Mouse (Mus musculus): Measurements from ENCODE around the gene Krtap1-4. TPM values are rescaled to one million over a fixed set of nuclear protein-coding genes. Genes with fewer than 3 reads are reported as not detected.
"Not testable (repeated sequence)": the region's sequence is repeated elsewhere in the genome, so short reads cannot be mapped to it uniquely, and the experiment has no call there.

Gene Krtap1-4
- not detected in 2 replicates for total RNA-seq (2012; rRNA removed)

- in situ Hi-C loops (cut with MboI; ENCODE audit: low sequenced_read_pairs in 2 of 2, unreplicated experiment in 2 of 2) = no loop called here
- Histone ChIP-seq H3K4me3 (ENCODE audit: insufficient read depth in 1 of 2, low read depth in 1 of 2, low read length in 2 of 2, poor library complexity in 1 of 2, severe bottlenecking in 1 of 2) (no peak within 1 kb of the TSS), H3K4me1 (ENCODE audit: control insufficient read depth in 2 of 2, insufficient read depth in 2 of 2, low read length in 2 of 2, poor library complexity in 1 of 2) (no peaks in the 10 kb centered on the region), H3K36me3 (ENCODE audit: control insufficient read depth, insufficient read depth, low read length, poor library complexity, severe bottlenecking) (no peaks in the 10 kb centered on the region), H3K9me3 (ENCODE audit: control insufficient read depth, insufficient read depth, low read depth, low read length) (no peaks in the 10 kb centered on the region), H3K9ac (ENCODE audit: insufficient read depth, low read depth, low read length, poor library complexity, severe bottlenecking) (no peak within 1 kb of the TSS), H3K27ac (ENCODE audit: insufficient read depth, low read depth, low read length, poor library complexity, severe bottlenecking) (no peak within 1 kb of the TSS)
- TF ChIP-seq ZC3H11A (IDR thresholded peaks at IDR 0.05; ENCODE audit: borderline replicate concordance, low read depth, low read length) (no peak), MAFK (IDR thresholded peaks at IDR 0.05; ENCODE audit: insufficient read depth, low read depth, low read length) (no peak), HCFC1 (IDR thresholded peaks at IDR 0.05; ENCODE audit: borderline replicate concordance, insufficient read depth, low read length) (no peak), CHD2 (IDR thresholded peaks at IDR 0.05; ENCODE audit: low read depth, low read length) (no peak)
- DNase-seq (ENCODE audit: low read depth, low spot score) = no peak
Measured at GRCm38 (mm10) chr11:99583245-99583704, at the start of gene Krtap1-4. Krtap1-4 (minus strand) TSS chr11:99583654.

- Histone ChIP-seq H3K9ac (ENCODE audit: insufficient read depth, low read depth, low read length, poor library complexity, severe bottlenecking) (no peak overlapping the region), H3K4me1 (ENCODE audit: control insufficient read depth in 2 of 2, insufficient read depth in 2 of 2, low read length in 2 of 2, poor library complexity in 1 of 2) (no peaks in the 10 kb centered on the region), H3K4me3 (ENCODE audit: insufficient read depth in 1 of 2, low read depth in 1 of 2, low read length in 2 of 2, poor library complexity in 1 of 2, severe bottlenecking in 1 of 2) (no peak overlapping the region), H3K36me3 (ENCODE audit: control insufficient read depth, insufficient read depth, low read length, poor library complexity, severe bottlenecking) (no peaks in the 10 kb centered on the region), H3K27ac (ENCODE audit: insufficient read depth, low read depth, low read length, poor library complexity, severe bottlenecking) (no peak overlapping the region), H3K9me3 (ENCODE audit: control insufficient read depth, insufficient read depth, low read depth, low read length) (no peaks in the 10 kb centered on the region)
- no peak for TF ChIP-seq ZC3H11A (IDR thresholded peaks at IDR 0.05; ENCODE audit: borderline replicate concordance, low read depth, low read length)
- DNase-seq (ENCODE audit: low read depth, low spot score) = no peak
- in situ Hi-C loops (cut with MboI; ENCODE audit: low sequenced_read_pairs in 2 of 2, unreplicated experiment in 2 of 2) = no loop called here
Measured at GRCm38 (mm10) chr11:99630890-99631289, 47.4 kb upstream of the Krtap1-4 start.

- H3K4me3 ChIP-seq (ENCODE audit: insufficient read depth in 1 of 2, low read depth in 1 of 2, low read length in 2 of 2, poor library complexity in 1 of 2, severe bottlenecking in 1 of 2) = 0 out of 4 replicates have a peak within 1 kb of the TSS, but pooled peaks of 1 of the 2 experiments have one; percentile 0
- no peaks in the 10 kb centered on the region for H3K4me1 ChIP-seq (ENCODE audit: control insufficient read depth in 2 of 2, insufficient read depth in 2 of 2, low read length in 2 of 2, poor library complexity in 1 of 2)
- DNase-seq (ENCODE audit: low read depth, low spot score) = no peak
- H3K27ac ChIP-seq (ENCODE audit: insufficient read depth, low read depth, low read length, poor library complexity, severe bottlenecking) = no peak within 1 kb of the TSS
- H3K36me3 ChIP-seq (ENCODE audit: control insufficient read depth, insufficient read depth, low read length, poor library complexity, severe bottlenecking) = no peaks in the 10 kb centered on the region
- TF ChIP-seq ZNF384 (IDR thresholded peaks at IDR 0.05; ENCODE audit: low read depth, low read length) (no peak), ZC3H11A (IDR thresholded peaks at IDR 0.05; ENCODE audit: borderline replicate concordance, low read depth, low read length) (no peak), CHD2 (IDR thresholded peaks at IDR 0.05; ENCODE audit: low read depth, low read length) (no peak), HCFC1 (IDR thresholded peaks at IDR 0.05; ENCODE audit: borderline replicate concordance, insufficient read depth, low read length) (no peak), MAFK (IDR thresholded peaks at IDR 0.05; ENCODE audit: insufficient read depth, low read depth, low read length) (no peak)
- H3K9ac ChIP-seq (ENCODE audit: insufficient read depth, low read depth, low read length, poor library complexity, severe bottlenecking) = no peak within 1 kb of the TSS
- in situ Hi-C loops (cut with MboI; ENCODE audit: low sequenced_read_pairs in 2 of 2, unreplicated experiment in 2 of 2) = no loop called here
- H3K9me3 ChIP-seq (ENCODE audit: control insufficient read depth, insufficient read depth, low read depth, low read length) = no peaks in the 10 kb centered on the region
Measured at GRCm38 (mm10) chr11:99628138-99628537, 44.7 kb upstream of the Krtap1-4 start, which contains the start of gene Krtap4-1. Krtap4-1 (minus strand) TSS chr11:99628238.

GRCm38 (mm10) chr11:99620335-99620734, 36.9 kb upstream of the Krtap1-4 start, which contains the start of gene Gm11562:
Gm11562 (minus strand) TSS chr11:99620435.
- Histone ChIP-seq H3K4me1 (ENCODE audit: control insufficient read depth in 2 of 2, insufficient read depth in 2 of 2, low read length in 2 of 2, poor library complexity in 1 of 2) (no peaks in the 10 kb centered on the region), H3K9ac (ENCODE audit: insufficient read depth, low read depth, low read length, poor library complexity, severe bottlenecking) (no peak within 1 kb of the TSS), H3K9me3 (ENCODE audit: control insufficient read depth, insufficient read depth, low read depth, low read length) (no peaks in the 10 kb centered on the region), H3K36me3 (ENCODE audit: control insufficient read depth, insufficient read depth, low read length, poor library complexity, severe bottlenecking) (no peaks in the 10 kb centered on the region), H3K4me3 (ENCODE audit: insufficient read depth in 1 of 2, low read depth in 1 of 2, low read length in 2 of 2, poor library complexity in 1 of 2, severe bottlenecking in 1 of 2) (no peak within 1 kb of the TSS), H3K27ac (ENCODE audit: insufficient read depth, low read depth, low read length, poor library complexity, severe bottlenecking) (no peak within 1 kb of the TSS)
- TF ChIP-seq MAFK (IDR thresholded peaks at IDR 0.05; ENCODE audit: insufficient read depth, low read depth, low read length) = no peak
- no peak for TF ChIP-seq CHD2 (IDR thresholded peaks at IDR 0.05; ENCODE audit: low read depth, low read length)
- no peak for TF ChIP-seq HCFC1 (IDR thresholded peaks at IDR 0.05; ENCODE audit: borderline replicate concordance, insufficient read depth, low read length)
- no peak for TF ChIP-seq ZNF384 (IDR thresholded peaks at IDR 0.05; ENCODE audit: low read depth, low read length)
- no peak for TF ChIP-seq ZC3H11A (IDR thresholded peaks at IDR 0.05; ENCODE audit: borderline replicate concordance, low read depth, low read length)
- no peak for DNase-seq (ENCODE audit: low read depth, low spot score)
- in situ Hi-C loops (cut with MboI; ENCODE audit: low sequenced_read_pairs in 2 of 2, unreplicated experiment in 2 of 2) = no loop called here

- H3K9ac ChIP-seq (ENCODE audit: insufficient read depth, low read depth, low read length, poor library complexity, severe bottlenecking) = no peak within 1 kb of the TSS
- in situ Hi-C loops (cut with MboI; ENCODE audit: low sequenced_read_pairs in 2 of 2, unreplicated experiment in 2 of 2) = no loop called here
- H3K4me3 ChIP-seq (ENCODE audit: insufficient read depth in 1 of 2, low read depth in 1 of 2, low read length in 2 of 2, poor library complexity in 1 of 2, severe bottlenecking in 1 of 2) = no peak within 1 kb of the TSS
- H3K9me3 ChIP-seq (ENCODE audit: control insufficient read depth, insufficient read depth, low read depth, low read length) = no peaks in the 10 kb centered on the region
- no peak for DNase-seq (ENCODE audit: low read depth, low spot score)
- no peak for TF ChIP-seq MAFK (IDR thresholded peaks at IDR 0.05; ENCODE audit: insufficient read depth, low read depth, low read length)
- TF ChIP-seq ZNF384 (IDR thresholded peaks at IDR 0.05; ENCODE audit: low read depth, low read length) = no peak
- TF ChIP-seq HCFC1 (IDR thresholded peaks at IDR 0.05; ENCODE audit: borderline replicate concordance, insufficient read depth, low read length) = no peak
- TF ChIP-seq ZC3H11A (IDR thresholded peaks at IDR 0.05; ENCODE audit: borderline replicate concordance, low read depth, low read length) = no peak
- TF ChIP-seq CHD2 (IDR thresholded peaks at IDR 0.05; ENCODE audit: low read depth, low read length) = no peak
- no peaks in the 10 kb centered on the region for H3K36me3 ChIP-seq (ENCODE audit: control insufficient read depth, insufficient read depth, low read length, poor library complexity, severe bottlenecking)
- H3K4me1 ChIP-seq (ENCODE audit: control insufficient read depth in 2 of 2, insufficient read depth in 2 of 2, low read length in 2 of 2, poor library complexity in 1 of 2) = no peaks in the 10 kb centered on the region
- H3K27ac ChIP-seq (ENCODE audit: insufficient read depth, low read depth, low read length, poor library complexity, severe bottlenecking) = no peak within 1 kb of the TSS
Measured at GRCm38 (mm10) chr11:99614796-99615363, 31.4 kb upstream of the Krtap1-4 start, which contains the start of gene Krtap2-4. Krtap2-4 (minus strand) TSS chr11:99614846.

- H3K9ac ChIP-seq (ENCODE audit: insufficient read depth, low read depth, low read length, poor library complexity, severe bottlenecking); DNase-seq (ENCODE audit: low read depth, low spot score); H3K27ac ChIP-seq (ENCODE audit: insufficient read depth, low read depth, low read length, poor library complexity, severe bottlenecking); H3K9me3 ChIP-seq (ENCODE audit: control insufficient read depth, insufficient read depth, low read depth, low read length); H3K4me1 ChIP-seq (ENCODE audit: control insufficient read depth in 2 of 2, insufficient read depth in 2 of 2, low read length in 2 of 2, poor library complexity in 1 of 2); H3K4me3 ChIP-seq (ENCODE audit: insufficient read depth in 1 of 2, low read depth in 1 of 2, low read length in 2 of 2, poor library complexity in 1 of 2, severe bottlenecking in 1 of 2); in situ Hi-C loops (cut with MboI; ENCODE audit: low sequenced_read_pairs in 2 of 2, unreplicated experiment in 2 of 2); H3K36me3 ChIP-seq (ENCODE audit: control insufficient read depth, insufficient read depth, low read length, poor library complexity, severe bottlenecking): not testable (repeated sequence)
Measured at GRCm38 (mm10) chr11:99610089-99610488, 26.6 kb upstream of the Krtap1-4 start, which contains the start of gene Gm11937. Gm11937 (minus strand) TSS chr11:99610189.

Data from ES-E14 (cell line).